Comparison of ENCODE assay signal across 20 mouse cellular contexts in the genomic region with DNA sequence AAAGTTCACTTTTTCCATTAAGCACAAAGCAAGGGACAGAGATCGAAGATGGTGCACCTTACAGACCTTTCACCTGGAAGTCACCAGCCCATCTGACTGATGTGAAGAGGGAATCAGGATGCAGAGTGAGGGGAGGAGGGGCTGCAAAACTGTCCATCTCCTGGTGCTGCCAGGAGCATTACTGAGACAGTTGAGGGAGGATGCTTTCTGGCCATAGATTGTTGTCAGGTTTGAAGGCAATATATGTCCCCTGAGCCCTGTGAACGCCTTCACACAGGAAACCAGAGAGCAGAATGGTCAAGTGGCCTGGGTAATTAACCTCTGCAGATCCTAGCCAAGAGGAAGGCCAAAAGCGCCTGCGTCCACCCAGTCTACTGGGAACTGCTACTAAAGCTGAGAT.
"Had no signal": no experiment of that assay in that cellular context is flagged by ENCODE, and none has a peak within 500 bp of the region (broad histone marks: within the 10 kb centered on the region; RNA-seq: fewer than 3 reads in every experiment).

No protein-coding gene starts in this region.

- H3K9me3 ChIP-seq: midbrain, embryonic 10.5 days; midbrain, embryonic 13.5 days; midbrain, embryonic 15.5 days; neural tube, embryonic 13.5 days; neural tube, embryonic 15.5 days; stomach, embryonic 15.5 days had no signal

- H3K9ac ChIP-seq: liver, embryonic 14.5 days; lung, embryonic 14.5 days; midbrain, embryonic 13.5 days; midbrain, embryonic 15.5 days; neural tube, embryonic 13.5 days; neural tube, embryonic 15.5 days; stomach, embryonic 15.5 days had no signal

- H3K4me1 ChIP-seq: stomach, embryonic 15.5 days had no signal

- H3K27ac ChIP-seq: liver, embryonic 14.5 days; midbrain, embryonic 10.5 days; midbrain, embryonic 13.5 days; midbrain, embryonic 15.5 days; neural tube, embryonic 13.5 days; neural tube, embryonic 15.5 days; stomach, embryonic 15.5 days; stomach, postnatal 0 days had no signal

- H3K4me3 ChIP-seq: midbrain, embryonic 10.5 days; midbrain, embryonic 13.5 days; midbrain, embryonic 15.5 days; myocyte; neural tube, embryonic 13.5 days; neural tube, embryonic 15.5 days; stomach, embryonic 15.5 days had no signal

- DNase-seq: lung, adult 18-20 months; lung, embryonic 14.5 days; lung, postnatal 10 days; retina, postnatal 1 day; right cerebral cortex, adult 18-20 months; right cerebral cortex, postnatal 25 days; right cerebral cortex, postnatal 4 days; spleen, adult 18-20 months; thymus, adult 2 months; thymus, postnatal 25 days; thymus, postnatal 4 days had no signal

- H3K36me3 ChIP-seq: midbrain, embryonic 10.5 days; midbrain, embryonic 13.5 days; midbrain, embryonic 15.5 days; neural tube, embryonic 13.5 days; neural tube, embryonic 15.5 days; stomach, embryonic 15.5 days had no signal

- H3K4me2 ChIP-seq: lung, embryonic 14.5 days; midbrain, embryonic 13.5 days; midbrain, embryonic 15.5 days; neural tube, embryonic 13.5 days; neural tube, embryonic 15.5 days; stomach, embryonic 15.5 days had no signal

- ATAC-seq: midbrain, embryonic 13.5 days; midbrain, embryonic 15.5 days had no signal

- H3K27me3 ChIP-seq: midbrain, embryonic 13.5 days; midbrain, embryonic 15.5 days; neural tube, embryonic 13.5 days; neural tube, embryonic 15.5 days; stomach, embryonic 15.5 days had no signal
